Mouse (Mus musculus) bone marrow macrophage, adult 2 months (primary cell): ENCODE results near the gene Pycr1.

ENCODE experiments used
- CTCF ChIP-seq: IDR thresholded peaks from 2 replicates; pipeline ENCODE4 v1.5.1; 2012; ENCODE audit warnings: low read depth, mild to moderate bottlenecking, low read length, moderate library complexity
- POLR2A ChIP-seq: IDR thresholded peaks from 2 replicates; pipeline ENCODE4 v1.6.1; 2012; ENCODE audit warnings: mild to moderate bottlenecking, low read depth, low read length, borderline replicate concordance

- TF ChIP-seq CTCF (no peak), POLR2A (no peak)
Observed at GRCm38 (mm10) chr11:120597240-120598235, 46.0 kb downstream of the Pycr1 start.
